Mouse (Mus musculus): ENCODE data around the gene Msmb. TPM values are rescaled to one million over a fixed set of nuclear protein-coding genes. Genes with fewer than 3 reads are reported as not detected.
A peak's percentile ranks its signal among the peaks of the same experiment; 100 is the strongest.
"Not testable (repeated sequence)": the region's sequence is repeated elsewhere in the genome, so short reads cannot be mapped to it uniquely, and the experiment has no call there.

The Msmb gene
- polyA plus RNA-seq, 1 experiment from 2014 or later, result 0.22 TPM

- Histone ChIP-seq H3K4me1 (ENCODE audit: insufficient read depth) (peaks cover 3% of the 10 kb centered on the region), H3K4me2 (ENCODE audit: low read depth, low read length) (no peak overlapping the region), H3K9me3 (ENCODE audit: low read length) (no peaks in the 10 kb centered on the region), H3K4me3 (ENCODE audit: low read depth, low read length) (no peak overlapping the region), H3K36me3 (replicated peaks; ENCODE audit: insufficient read depth, low read length) (peaks cover 56% of the 10 kb centered on the region), H3K27me3 (ENCODE audit: insufficient read depth, low read length) (no peaks in the 10 kb centered on the region), H3K9ac (replicated peaks) (no peak overlapping the region), H3K27ac (ENCODE audit: low read depth) (no peak overlapping the region)
- 85% methylated on average over 3 of the region's 3 CpGs for WGBS (ENCODE audit: insufficient replicate concordance)
- no peak for DNase-seq
- no peak for ATAC-seq
- TF ChIP-seq CTCF (IDR thresholded peaks at IDR 0.05; ENCODE audit: low read depth) (no peak), EP300 (IDR thresholded peaks at IDR 0.05; ENCODE audit: low read depth) (no peak)
Observed at GRCm38 (mm10) chr14:32098951-32099350, 42.9 kb upstream of the Msmb start.

GRCm38 (mm10) chr14:32103556-32103955 lies 38.3 kb upstream of the Msmb start:
- Histone ChIP-seq H3K4me3 (ENCODE audit: low read depth, low read length) (no peak overlapping the region), H3K9ac (replicated peaks) (no peak overlapping the region), H3K36me3 (replicated peaks; ENCODE audit: insufficient read depth, low read length) (peaks cover 35% of the 10 kb centered on the region), H3K27ac (ENCODE audit: low read depth) (no peak overlapping the region), H3K4me2 (ENCODE audit: low read depth, low read length) (no peak overlapping the region), H3K9me3 (ENCODE audit: low read length) (no peaks in the 10 kb centered on the region), H3K4me1 (ENCODE audit: insufficient read depth) (0 out of 2 replicates have a peak, but pooled peaks cover 4% of the 10 kb centered on the region), H3K27me3 (ENCODE audit: insufficient read depth, low read length) (no peaks in the 10 kb centered on the region)
- ATAC-seq (no peak), DNase-seq (no peak)
- WGBS (ENCODE audit: insufficient replicate concordance), result 78% methylated on average over 4 of the region's 4 CpGs
- TF ChIP-seq CTCF (IDR thresholded peaks at IDR 0.05; ENCODE audit: low read depth), result no peak

DNA sequence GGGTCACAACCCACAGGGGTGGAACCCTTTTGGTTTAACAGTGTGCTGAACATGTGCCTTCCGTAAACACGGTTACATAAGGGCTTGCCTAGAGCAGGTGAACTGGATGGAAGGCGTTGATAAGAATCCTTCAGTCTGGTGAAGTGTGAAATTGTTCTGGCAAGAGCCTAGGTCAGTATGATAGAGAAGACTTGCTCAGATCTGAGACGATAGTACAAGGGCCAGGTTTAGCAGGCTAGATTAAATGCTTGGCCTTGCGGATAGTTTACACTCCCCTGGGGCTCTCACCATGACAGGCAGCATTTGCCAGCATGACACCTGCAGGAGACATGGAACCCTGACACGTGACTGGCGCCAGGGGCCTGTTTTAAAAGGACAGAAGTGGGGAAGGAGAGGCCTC lies 36.2 kb upstream of the Msmb start:
- Histone ChIP-seq H3K36me3 (replicated peaks; ENCODE audit: insufficient read depth, low read length) (peaks cover 13% of the 10 kb centered on the region), H3K9ac (replicated peaks) (no peak overlapping the region)
- WGBS (ENCODE audit: insufficient replicate concordance), result 55% methylated on average over 7 of the region's 7 CpGs

DNA sequence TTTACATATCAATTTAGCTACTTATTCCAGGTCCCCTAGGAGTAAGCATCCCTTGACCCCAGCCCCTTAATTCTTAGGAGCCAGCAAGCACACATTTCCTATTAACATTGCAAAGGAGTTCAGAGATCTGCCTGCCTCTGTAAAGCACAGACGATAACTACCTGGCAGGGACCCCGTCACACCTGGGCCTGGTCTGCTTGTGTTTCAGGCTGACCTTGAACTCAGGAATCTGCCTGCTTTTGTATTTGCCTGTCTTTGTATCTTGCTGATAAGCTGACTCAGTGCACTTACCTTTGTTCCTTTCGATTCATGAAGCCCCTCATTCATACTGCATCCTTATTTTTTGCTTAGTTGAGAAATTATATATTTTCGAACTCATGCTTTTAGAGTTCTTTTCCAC lies 34.9 kb upstream of the Msmb start:
- H3K4me1 ChIP-seq (ENCODE audit: insufficient read depth), result 0 out of 2 replicates have a peak, but pooled peaks cover 4% of the 10 kb centered on the region
- no peaks in the 10 kb centered on the region for H3K9me3 ChIP-seq (ENCODE audit: low read length)
- DNase-seq (no peak), ATAC-seq (no peak)
- TF ChIP-seq CTCF (IDR thresholded peaks at IDR 0.05; ENCODE audit: low read depth), result no peak
- no peak for TF ChIP-seq EP300 (IDR thresholded peaks at IDR 0.05; ENCODE audit: low read depth)
- H3K27me3 ChIP-seq (ENCODE audit: insufficient read depth, low read length), result no peaks in the 10 kb centered on the region
- no peak overlapping the region for H3K4me3 ChIP-seq (ENCODE audit: low read depth, low read length)
- peaks cover 11% of the 10 kb centered on the region for H3K36me3 ChIP-seq (replicated peaks; ENCODE audit: insufficient read depth, low read length)
- no peak overlapping the region for H3K9ac ChIP-seq (replicated peaks)
- H3K27ac ChIP-seq (ENCODE audit: low read depth), result no peak overlapping the region
- WGBS (ENCODE audit: insufficient replicate concordance), result 77% methylated on average over 4 of the region's 4 CpGs
- no peak overlapping the region for H3K4me2 ChIP-seq (ENCODE audit: low read depth, low read length)

More for the DNA sequence above, 36.2 kb upstream of the Msmb start:
- Histone ChIP-seq H3K9me3 (ENCODE audit: low read length) (no peaks in the 10 kb centered on the region), H3K4me3 (ENCODE audit: low read depth, low read length) (no peak overlapping the region), H3K27ac (ENCODE audit: low read depth) (no peak overlapping the region), H3K4me1 (ENCODE audit: insufficient read depth) (0 out of 2 replicates have a peak, but pooled peaks cover 4% of the 10 kb centered on the region), H3K27me3 (ENCODE audit: insufficient read depth, low read length) (no peaks in the 10 kb centered on the region), H3K4me2 (ENCODE audit: low read depth, low read length) (no peak overlapping the region)
- DNase-seq (no peak), ATAC-seq (no peak)
- TF ChIP-seq CTCF (IDR thresholded peaks at IDR 0.05; ENCODE audit: low read depth), result no peak
- TF ChIP-seq EP300 (IDR thresholded peaks at IDR 0.05; ENCODE audit: low read depth), result no peak

DNA sequence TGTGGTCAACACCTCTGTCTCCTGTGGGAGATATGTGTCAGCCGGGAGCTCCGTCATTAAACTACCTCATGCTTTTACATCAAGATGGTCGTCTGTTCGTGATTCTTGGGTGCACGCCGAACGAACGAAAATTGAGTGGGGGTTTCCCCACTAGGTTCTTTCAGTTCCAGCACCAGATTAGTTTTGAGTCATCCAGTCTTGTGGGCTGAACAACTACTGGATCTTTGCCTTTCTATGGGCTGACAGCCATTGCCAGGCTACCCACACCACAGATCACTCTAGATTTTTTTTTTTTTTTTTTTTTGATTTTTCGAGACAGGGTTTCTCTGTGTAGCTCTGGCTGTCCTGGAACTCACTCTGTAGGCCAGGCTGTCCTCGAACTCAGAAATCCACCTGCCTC lies 29.7 kb upstream of the Msmb start:
- H3K4me1 ChIP-seq (ENCODE audit: insufficient read depth); H3K36me3 ChIP-seq (replicated peaks; ENCODE audit: insufficient read depth, low read length); ATAC-seq; H3K9ac ChIP-seq (replicated peaks); H3K27me3 ChIP-seq (ENCODE audit: insufficient read depth, low read length); H3K4me2 ChIP-seq (ENCODE audit: low read depth, low read length); H3K9me3 ChIP-seq (ENCODE audit: low read length); H3K27ac ChIP-seq (ENCODE audit: low read depth); DNase-seq; H3K4me3 ChIP-seq (ENCODE audit: low read depth, low read length): not testable (repeated sequence)
- 83% methylated on average over 10 of the region's 10 CpGs for WGBS (ENCODE audit: insufficient replicate concordance)

DNA sequence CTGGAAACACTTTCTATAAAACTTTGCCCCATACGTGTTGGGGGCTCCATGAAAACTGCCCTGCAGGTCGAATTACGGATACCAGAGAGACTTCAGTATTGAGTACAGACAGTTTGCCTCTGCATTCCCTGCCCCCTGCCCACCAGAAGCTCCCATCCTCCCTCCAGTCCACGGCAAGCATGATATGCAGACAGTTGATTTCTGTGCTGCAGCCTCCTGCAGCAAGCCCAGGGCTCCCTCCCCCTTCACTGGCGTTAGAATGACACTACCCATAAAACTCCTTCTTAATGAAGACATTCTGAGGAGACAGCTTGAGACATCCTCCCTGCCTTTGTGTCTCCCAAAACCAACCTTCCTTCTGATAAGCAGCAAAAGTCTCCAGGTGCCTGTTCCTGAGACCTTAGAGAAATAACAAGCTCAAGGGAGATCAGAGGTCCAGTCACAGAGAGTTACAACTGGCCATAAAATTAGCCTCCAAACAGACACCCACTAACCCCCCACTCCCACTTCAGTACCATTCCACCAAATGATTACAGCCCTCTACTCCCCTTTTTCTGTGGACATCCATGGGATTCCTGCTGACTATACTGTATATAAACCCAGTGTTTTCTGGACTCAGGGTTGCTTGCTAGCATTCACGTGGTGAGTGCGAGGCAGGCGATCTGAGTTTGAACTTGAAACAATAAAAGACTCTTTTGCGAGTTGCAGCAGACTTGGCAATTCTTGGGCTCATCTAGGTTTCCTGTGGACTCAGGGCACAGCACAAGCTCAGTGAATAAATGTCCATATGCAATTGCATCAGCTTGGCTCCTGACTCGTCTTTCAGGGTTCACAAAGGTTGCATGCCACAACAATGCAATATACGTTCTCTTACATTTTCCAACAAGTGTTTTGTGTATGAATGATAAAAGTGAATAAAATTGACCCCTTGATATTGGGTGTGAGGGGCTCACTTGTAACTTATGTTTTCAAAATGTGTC lies 20.6 kb upstream of the Msmb start:
- DNase-seq (no peak), ATAC-seq (peak; percentile 74)
- no peak for TF ChIP-seq EP300 (IDR thresholded peaks at IDR 0.05; ENCODE audit: low read depth)
- TF ChIP-seq CTCF (IDR thresholded peaks at IDR 0.05; ENCODE audit: low read depth), result no peak
- no peak overlapping the region for H3K9ac ChIP-seq (replicated peaks)
- no peaks in the 10 kb centered on the region for H3K27me3 ChIP-seq (ENCODE audit: insufficient read depth, low read length)
- H3K4me3 ChIP-seq (ENCODE audit: low read depth, low read length), result no peak overlapping the region
- WGBS (ENCODE audit: insufficient replicate concordance), result 71% methylated on average over 11 of the region's 11 CpGs
- H3K9me3 ChIP-seq (ENCODE audit: low read length), result no peaks in the 10 kb centered on the region
- H3K4me2 ChIP-seq (ENCODE audit: low read depth, low read length), result no peak overlapping the region
- no peaks in the 10 kb centered on the region for H3K4me1 ChIP-seq (ENCODE audit: insufficient read depth)
- no peak overlapping the region for H3K27ac ChIP-seq (ENCODE audit: low read depth)
- no peaks in the 10 kb centered on the region for H3K36me3 ChIP-seq (replicated peaks; ENCODE audit: insufficient read depth, low read length)

Measured in liver, postnatal 0 days (tissue).